Mouse (Mus musculus) T-helper 17 cell (primary cell): ENCODE data around the gene Pold1.

Source experiments
- in situ Hi-C, 2 experiments: fragments of 300-600 bp; cut with MboI, MseI; formaldehyde crosslinking; loops; 1 replicate in 1 of 2; 2 replicates in 1 of 2; pipeline ENCODE4 v1.15.1; 2025; ENCODE audit warnings: high pct_unique_total_duplicates in 2 of 2

Pold1 gene

GRCm38 (mm10) chr7:44548497-44549087 lies at the start of gene Pold1:
Pold1 (minus strand) TSS chr7:44548849.
- in situ Hi-C loops = no loop called here

- in situ Hi-C loops = no loop called here
Measured at GRCm38 (mm10) chr7:44598336-44598735, 49.7 kb upstream of the Pold1 start.

GRCm38 (mm10) chr7:44597666-44598065 lies 49.0 kb upstream of the Pold1 start:
- in situ Hi-C loops = no loop called here

GRCm38 (mm10) chr7:44596996-44597538 lies 48.4 kb upstream of the Pold1 start:
- in situ Hi-C loops = no loop called here

GRCm38 (mm10) chr7:44596051-44596450 lies 47.4 kb upstream of the Pold1 start:
- in situ Hi-C loops = no loop called here

- in situ Hi-C loops = no loop called here
Measured at GRCm38 (mm10) chr7:44595131-44595561, 46.5 kb upstream of the Pold1 start.

GRCm38 (mm10) chr7:44594291-44594690 lies 45.6 kb upstream of the Pold1 start:
- in situ Hi-C loops = no loop called here

GRCm38 (mm10) chr7:44593775-44594174 lies 45.1 kb upstream of the Pold1 start:
- in situ Hi-C loops = no loop called here

GRCm38 (mm10) chr7:44593051-44593450 lies 44.4 kb upstream of the Pold1 start:
- in situ Hi-C loops = no loop called here

- in situ Hi-C loops = no loop called here
Measured at GRCm38 (mm10) chr7:44591348-44592116, 42.9 kb upstream of the Pold1 start.

GRCm38 (mm10) chr7:44590402-44591347 lies 42.0 kb upstream of the Pold1 start, which contains the start of gene Kcnc3:
Kcnc3 (plus strand) TSS chr7:44590664.
- in situ Hi-C loops = no loop called here

- in situ Hi-C loops = no loop called here
Measured at GRCm38 (mm10) chr7:44589946-44590345, 41.3 kb upstream of the Pold1 start.

- in situ Hi-C loops = no loop called here
Measured at GRCm38 (mm10) chr7:44589149-44589548, 40.5 kb upstream of the Pold1 start.

- in situ Hi-C loops = no loop called here
Measured at GRCm38 (mm10) chr7:44588338-44588737, 39.7 kb upstream of the Pold1 start.

- in situ Hi-C loops = no loop called here
Measured at GRCm38 (mm10) chr7:44587676-44588075, 39.0 kb upstream of the Pold1 start.

GRCm38 (mm10) chr7:44586930-44587329 lies 38.3 kb upstream of the Pold1 start:
- in situ Hi-C loops = no loop called here

- in situ Hi-C loops = no loop called here
Measured at GRCm38 (mm10) chr7:44586518-44586917, 37.9 kb upstream of the Pold1 start.

- in situ Hi-C loops = no loop called here
Measured at GRCm38 (mm10) chr7:44585606-44586005, 37.0 kb upstream of the Pold1 start.

GRCm38 (mm10) chr7:44584921-44585320 lies 36.3 kb upstream of the Pold1 start:
- in situ Hi-C loops = no loop called here

GRCm38 (mm10) chr7:44584265-44584804 lies 35.7 kb upstream of the Pold1 start:
- in situ Hi-C loops = no loop called here

- in situ Hi-C loops = no loop called here
Measured at GRCm38 (mm10) chr7:44583146-44583545, 34.5 kb upstream of the Pold1 start.
